Mouse (Mus musculus) adrenal gland, postnatal 25 days (tissue): Measurements from ENCODE around the gene Sst. TPM values are rescaled to one million over a fixed set of nuclear protein-coding genes. Genes with fewer than 3 reads are reported as not detected.

Source experiments
- DNase-seq: peaks from one replicate; pipeline ENCODE4 v3.0.0; 2021; ENCODE audit warnings: mixed read lengths
- total RNA-seq: library from RNA; stranded (reverse); gene quantifications from 2 replicates; pipeline ENCODE4 v1.2.3, GENCODE M21; 2021

Sst gene
- total RNA-seq, 1 experiment from 2014 or later: not detected

GRCm38 (mm10) chr16:23885098-23885497 lies 5.7 kb downstream of the Sst start:
- DNase-seq: no peak

DNA sequence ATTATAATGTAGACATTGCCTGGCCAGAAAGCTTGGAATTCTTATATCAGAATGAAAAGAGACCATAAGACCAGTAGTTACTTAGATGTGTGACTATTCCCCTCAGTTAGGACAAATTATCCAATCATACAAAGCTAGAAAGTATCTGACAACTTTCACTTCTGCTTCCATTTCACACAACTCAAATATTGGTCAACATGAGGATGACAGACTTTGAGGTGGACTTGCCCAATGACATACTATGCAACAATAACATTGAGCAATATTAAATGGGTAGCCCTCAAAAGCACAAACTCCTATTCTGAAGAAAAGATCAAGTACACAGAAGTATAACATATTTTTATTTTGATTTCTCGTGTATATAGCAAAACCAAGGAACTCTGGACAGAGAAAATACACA lies 35.5 kb downstream of the Sst start:
- DNase-seq: no peak

DNA sequence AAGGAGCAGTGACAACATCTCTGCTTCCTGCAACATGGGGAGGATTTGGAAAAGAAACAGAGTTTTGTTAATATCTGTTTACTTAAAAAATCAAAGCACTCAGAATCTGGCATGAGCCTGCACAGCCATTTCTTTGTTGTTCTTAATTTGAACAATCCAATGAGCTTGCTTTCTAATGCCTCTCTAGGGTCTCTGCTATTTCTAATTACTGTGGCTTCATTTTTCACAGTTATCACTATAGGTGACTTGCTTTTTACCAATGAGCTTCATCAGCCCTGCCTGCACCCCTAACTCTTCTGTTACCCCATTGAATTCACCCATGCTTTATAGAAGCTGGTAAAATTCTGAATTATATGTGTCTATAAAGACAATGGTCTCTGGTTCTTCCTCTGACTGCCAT lies 41.0 kb downstream of the Sst start:
- no peak for DNase-seq

DNA sequence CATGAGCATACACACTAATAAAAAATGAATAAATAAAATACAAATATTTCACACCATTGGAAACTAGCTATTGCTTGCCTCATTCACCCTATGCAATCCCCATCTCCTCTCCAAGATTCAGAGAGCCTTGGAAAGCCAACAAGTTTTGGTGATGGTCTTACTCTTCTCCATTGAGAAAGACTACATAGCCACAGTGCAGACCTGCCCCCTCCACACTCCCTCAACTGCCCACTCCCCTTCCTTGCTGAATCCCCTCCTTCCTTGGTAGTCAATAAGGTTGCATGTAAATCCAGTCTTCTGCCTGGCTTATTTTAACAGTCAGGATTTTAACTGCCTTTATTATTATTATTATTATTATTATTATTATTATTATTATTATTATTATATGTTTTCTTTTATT lies 41.6 kb downstream of the Sst start:
- DNase-seq: no peak

DNA sequence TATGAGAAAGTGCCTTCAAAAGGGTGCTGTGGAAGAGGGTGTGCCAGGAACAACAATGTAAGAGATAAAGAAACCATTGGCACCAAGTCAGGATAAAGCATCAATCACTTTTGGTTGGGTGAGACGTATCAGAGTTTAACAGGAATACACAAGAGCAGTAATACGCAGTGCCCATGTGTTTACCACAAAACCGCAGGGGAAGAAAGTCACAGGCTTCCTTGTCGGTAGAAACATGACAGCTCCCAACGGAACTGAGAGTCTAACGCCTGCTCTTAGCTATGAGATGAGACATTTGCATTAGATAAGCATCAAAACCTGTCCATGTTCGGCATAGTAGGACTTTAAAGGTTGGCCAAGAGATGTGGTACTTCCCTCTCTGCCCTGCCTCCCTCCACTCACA lies 46.1 kb downstream of the Sst start:
- no peak for DNase-seq

DNA sequence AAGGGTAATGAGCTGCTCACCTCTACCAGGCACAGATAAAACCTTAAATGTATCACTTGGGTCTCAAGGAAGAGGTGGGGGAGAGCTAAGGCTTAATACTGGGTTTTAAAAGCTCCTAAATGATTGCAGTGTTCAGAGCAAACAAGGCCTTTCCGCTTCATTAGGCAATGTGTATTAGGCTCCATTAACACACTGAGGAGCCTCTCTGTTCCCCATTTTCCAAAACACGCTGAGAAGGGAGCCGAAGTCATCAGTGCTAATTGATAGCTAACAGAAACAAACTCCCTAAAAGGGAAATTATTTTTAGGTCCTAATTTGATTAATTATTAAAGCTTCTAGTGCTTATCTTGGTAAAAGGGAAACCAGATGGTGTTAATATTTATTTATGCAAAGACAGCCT lies 48.1 kb downstream of the Sst start:
- DNase-seq: no peak

Other genes starting within 250 kb of the Sst start
- gene Rtp2, start 41.4 kb upstream of the Sst start, total RNA-seq: not detected in 2 replicates
- not detected in 2 replicates for gene Gm37419, start 97.5 kb upstream of the Sst start, total RNA-seq
- 47.5 and 61.7 TPM in 2 replicates for gene Bcl6, start 97.9 kb upstream of the Sst start, total RNA-seq